Mouse (Mus musculus) activated CD4-positive, CD25-positive, alpha-beta regulatory T cell (primary cell): ENCODE measurements around the gene Gm20850. TPM values are rescaled to one million over a fixed set of nuclear protein-coding genes. Genes with fewer than 3 reads are reported as not detected.

Source experiments
- polyA plus RNA-seq, 2 experiments: library from polyadenylated mRNA; unstranded; fragments of 100-300 nt; shearing (Covaris generic); gene quantifications; one replicate each; pipeline ENCODE4 v1.2.1; 2017

Gm20850 gene
- polyA plus RNA-seq, result not detected

GRCm38 (mm10) chrY:75715022-75715421, at the start of gene Gm20850:
Gm20850 (plus strand) TSS chrY:75715322.

